Mouse (Mus musculus) spleen, embryonic (tissue): ENCODE results near the gene Gm21440.
"Not testable (repeated sequence)": the region's sequence is repeated elsewhere in the genome, so short reads cannot be mapped to it uniquely, and the experiment has no call there.

ENCODE experiments used
- CTCF ChIA-PET: fragments of 350-600 bp; sonication (Branson Sonifier 250); formaldehyde crosslinking; loops from one replicate; lab custom pipeline; 2022; lab: Charles Lee

Gm21440 gene

DNA sequence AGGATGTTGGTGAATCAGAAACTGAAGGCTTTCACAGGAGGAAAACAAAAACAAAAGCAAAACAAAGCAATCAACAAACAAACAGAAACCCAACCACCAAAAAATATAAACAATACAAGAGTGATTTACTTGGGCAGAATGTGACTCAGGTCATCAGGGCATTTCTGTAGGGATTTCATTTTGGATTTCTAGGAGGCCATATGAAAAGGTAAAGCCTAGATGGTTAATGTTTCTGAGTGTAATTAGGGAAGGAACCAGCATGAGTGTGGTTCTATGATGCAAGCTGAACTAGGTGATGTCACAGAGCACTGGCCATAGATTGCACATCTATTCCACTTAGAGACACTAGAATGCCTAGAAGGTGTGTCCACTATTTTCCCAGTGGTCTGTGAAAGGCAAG, at the start of gene Gm21440, which contains the start of gene Gm21454:
TSS of gene Gm21440 (plus strand) at position 301 of the 400 bp plus-strand sequence.
TSS of gene Gm21454 (plus strand) at position 352 of the 400 bp plus-strand sequence.
- CTCF ChIA-PET, result not testable (repeated sequence)

DNA sequence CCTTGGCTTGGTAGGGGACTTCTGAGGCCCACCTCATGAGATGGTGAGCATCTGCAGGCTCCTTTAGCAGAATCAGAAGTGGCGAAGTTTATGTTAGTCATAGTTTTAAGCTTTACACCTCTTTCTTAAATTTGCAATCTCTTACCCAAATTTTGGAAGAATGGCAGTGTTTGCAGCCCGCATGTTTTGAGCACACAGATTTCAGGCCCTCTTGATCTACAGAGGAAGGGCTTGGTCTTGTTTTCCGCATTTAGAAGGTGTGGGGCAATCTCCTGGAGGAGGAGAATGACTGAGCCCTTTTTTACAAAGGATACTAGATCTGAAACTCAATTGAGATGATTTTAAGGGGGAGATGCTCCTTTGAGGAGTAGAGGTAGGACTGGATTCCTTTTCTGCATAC, 28.4 kb upstream of the Gm21440 start, which contains the start of gene Gm21828:
TSS of gene Gm21828 (minus strand) at position 101 of the 400 bp plus-strand sequence.
- CTCF ChIA-PET, result not testable (repeated sequence)
